Mouse (Mus musculus): ENCODE measurements around the gene Scn1a. TPM values are rescaled to one million over a fixed set of nuclear protein-coding genes. Genes with fewer than 3 reads are reported as not detected.
A peak's percentile ranks its signal among the peaks of the same experiment; 100 is the strongest.

The Scn1a gene
- total RNA-seq (2015) = not detected in 2 replicates
- not detected in 2 replicates for total RNA-seq (2017)

DNA sequence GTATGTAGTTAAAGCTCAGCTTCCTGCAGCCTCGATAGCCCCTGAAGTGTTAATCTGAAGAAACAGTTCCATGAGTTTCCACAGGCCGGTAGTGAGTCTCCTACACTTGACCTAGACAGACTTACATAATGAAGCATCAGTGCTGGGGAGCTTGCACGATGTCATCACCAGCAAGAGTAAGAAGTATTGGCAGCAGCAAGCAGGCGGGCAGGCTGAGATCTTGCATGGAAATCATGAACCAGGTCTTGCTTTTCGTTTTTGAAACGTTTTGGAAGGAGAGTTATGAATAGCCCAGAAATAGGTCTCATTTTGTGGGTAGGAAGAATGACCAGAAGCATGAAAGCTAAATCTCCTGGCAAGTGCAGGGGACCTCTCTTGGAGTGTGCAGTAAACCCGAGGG is at the start of gene Scn1a:
Gene Scn1a (minus strand): TSS at position 130 of the 400 bp plus-strand sequence.
- no peak for ATAC-seq (ENCODE audit: poor library complexity, severe bottlenecking)

DNA sequence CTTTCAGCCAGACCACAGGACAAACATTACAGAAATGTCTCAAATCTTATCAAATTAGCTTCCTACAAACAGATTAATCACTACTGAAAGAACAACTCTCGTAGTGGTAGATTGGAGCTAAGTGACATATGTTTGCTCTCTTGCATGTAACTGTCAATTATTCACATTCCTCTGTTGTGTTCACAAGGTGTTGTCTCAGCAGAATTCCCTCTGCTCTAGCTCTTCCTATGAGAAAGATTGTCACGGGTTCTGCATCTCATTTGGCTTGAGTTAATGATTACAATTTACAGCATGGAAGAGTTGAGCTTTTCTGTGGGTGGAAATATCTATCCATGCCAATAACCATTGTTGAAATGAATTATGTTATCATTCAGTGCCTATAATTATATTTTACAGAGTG is 37.8 kb upstream of the Scn1a start:
- no peak for ATAC-seq (ENCODE audit: poor library complexity, severe bottlenecking)

DNA sequence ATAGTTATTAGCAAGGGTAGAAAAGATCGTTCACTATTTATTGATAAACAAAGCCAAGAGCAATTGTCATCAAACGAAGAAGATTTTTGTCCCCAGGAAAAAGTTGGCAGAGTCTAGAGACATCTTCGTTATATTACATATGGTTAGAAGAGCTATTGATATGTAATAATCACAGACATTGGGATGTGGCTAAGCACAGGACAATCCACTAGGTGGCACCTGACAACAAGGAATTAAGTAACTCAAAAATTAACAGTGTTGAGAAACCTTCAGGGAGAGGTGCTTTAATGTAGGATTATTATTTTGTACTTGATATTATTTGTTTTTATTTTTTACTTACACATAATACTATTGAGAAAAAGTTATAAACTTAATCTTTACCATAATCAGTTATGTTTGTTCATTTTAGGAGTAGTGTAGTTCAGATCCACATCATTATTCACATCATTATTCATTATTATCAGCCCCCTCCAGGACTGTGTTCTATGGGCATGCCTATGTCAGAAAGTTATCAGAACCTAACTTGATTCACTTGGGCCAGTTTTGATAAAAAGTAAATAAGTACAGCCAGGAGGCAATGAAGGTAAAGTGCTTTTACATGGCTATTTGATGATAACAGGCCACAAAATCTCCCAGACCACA is 32.7 kb upstream of the Scn1a start:
- no peak for ATAC-seq (ENCODE audit: poor library complexity, severe bottlenecking)

DNA sequence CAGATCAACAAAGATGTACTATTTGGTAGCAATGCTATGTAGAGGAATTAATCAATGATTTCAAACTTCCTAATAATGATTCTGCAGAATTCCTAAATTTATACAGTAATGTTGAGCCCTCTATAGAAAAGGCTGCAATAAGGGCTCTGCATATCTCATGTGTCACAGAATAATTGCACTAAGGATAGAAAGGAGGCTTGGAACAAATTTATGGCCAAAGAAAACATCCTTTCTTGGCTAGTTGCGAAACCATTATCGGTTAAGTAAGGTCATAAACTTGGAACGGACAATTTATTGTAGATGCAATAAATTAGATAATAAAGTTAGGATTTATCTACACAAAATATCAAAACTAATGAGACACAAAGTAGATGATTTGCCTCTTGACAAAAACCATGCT is 24.8 kb upstream of the Scn1a start:
- ATAC-seq (ENCODE audit: poor library complexity, severe bottlenecking) = no peak

DNA sequence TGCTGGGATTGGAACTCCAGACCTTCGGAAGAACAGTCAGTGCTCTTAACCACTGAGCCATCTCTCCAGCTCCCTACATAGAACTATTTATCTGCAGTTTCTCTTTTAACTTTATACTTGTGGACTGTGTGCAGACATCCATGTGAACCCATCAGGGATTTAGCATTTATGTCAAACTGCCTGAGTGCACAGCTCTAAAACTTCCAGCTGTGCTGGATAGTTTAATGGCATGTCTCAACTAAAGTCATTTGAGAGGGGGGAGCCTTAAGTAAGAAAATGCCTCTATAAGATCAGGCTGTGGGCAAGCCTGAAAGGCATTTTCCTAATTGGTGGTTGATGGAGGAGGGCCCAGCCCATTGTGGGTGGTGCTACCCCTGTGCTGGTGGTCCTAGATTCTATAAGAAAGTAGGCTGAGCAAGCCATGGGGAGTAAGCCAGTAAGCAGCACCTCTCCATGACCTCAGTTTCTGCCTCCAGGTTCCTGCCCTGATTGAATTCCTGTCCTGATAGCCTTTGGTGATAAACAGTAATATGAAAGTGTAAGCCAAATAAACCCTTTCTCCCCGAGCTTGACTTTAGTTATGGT is 24.3 kb upstream of the Scn1a start:
- ATAC-seq (ENCODE audit: poor library complexity, severe bottlenecking) = no peak

DNA sequence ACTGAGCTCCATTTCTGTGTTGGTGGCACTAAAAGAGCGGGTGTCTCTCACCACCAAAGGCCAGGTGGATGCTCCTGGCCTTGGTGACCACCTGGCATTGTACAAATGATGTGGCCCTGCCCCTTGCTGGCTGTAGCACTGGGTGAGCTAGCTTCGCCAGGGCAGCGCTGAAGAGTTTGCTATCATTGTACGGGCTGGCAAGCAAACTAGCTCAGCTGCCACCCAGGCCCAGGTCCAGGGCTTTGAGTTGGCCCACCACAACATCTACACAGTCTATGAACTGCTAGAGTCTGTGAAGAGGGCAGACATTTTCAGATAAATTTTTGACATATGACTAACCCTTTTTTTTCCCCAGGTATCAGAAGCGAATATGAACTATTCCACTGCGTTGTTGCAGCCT is 23.3 kb upstream of the Scn1a start:
- ATAC-seq (ENCODE audit: poor library complexity, severe bottlenecking) = no peak

DNA sequence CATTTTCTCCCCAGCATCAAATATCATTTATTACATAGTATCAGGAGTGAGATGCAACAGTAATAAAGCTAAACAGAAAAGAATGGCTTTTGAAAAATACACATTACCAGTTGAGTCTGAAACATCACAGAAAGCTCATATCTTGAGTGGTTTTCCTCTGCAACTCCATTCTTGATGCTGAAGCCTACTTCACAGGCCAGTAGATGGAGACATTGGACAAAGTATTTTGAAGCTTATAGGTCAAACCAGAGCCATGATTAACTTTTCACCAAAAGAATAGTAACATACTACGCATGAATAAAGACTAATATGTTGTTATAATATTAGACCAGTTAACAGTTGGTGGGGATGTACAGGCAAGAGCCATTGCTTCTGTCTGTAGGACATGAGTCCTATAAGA is 21.8 kb upstream of the Scn1a start:
- no peak for ATAC-seq (ENCODE audit: poor library complexity, severe bottlenecking)

DNA sequence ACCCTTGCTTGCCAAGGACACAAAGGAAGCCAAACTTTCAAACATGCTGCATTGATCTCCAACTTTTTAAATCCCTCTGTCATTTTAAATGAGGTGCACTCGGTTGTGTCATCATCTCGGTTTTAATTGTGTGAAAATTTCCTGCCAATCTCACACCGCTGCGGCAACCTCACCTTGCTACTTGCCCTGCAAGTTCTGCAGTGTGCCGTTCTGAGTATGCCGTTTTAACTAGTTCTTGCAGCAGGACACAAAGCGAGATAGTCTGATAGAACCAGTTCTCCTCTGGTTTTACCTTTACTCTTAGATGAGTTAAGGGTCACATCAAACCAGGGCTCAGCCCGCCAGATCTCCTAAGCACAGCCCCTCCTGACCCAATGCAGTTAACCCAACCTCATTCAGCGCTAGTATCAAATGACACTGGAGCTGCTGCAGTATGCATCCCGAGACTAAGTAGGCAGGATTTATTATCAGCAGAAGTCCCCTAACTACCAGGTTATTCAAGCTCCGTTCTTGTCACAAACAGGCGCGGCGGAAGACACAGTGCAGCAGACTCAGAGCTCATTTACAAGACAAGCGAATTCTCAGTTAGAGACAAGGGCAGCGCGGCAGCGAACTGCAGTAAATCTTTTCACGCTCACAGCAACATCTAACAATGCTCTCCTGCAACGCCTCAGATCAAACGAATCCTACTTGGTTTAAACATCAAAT is 722 bp downstream of the Scn1a start:
- no peak for ATAC-seq (ENCODE audit: poor library complexity, severe bottlenecking)

DNA sequence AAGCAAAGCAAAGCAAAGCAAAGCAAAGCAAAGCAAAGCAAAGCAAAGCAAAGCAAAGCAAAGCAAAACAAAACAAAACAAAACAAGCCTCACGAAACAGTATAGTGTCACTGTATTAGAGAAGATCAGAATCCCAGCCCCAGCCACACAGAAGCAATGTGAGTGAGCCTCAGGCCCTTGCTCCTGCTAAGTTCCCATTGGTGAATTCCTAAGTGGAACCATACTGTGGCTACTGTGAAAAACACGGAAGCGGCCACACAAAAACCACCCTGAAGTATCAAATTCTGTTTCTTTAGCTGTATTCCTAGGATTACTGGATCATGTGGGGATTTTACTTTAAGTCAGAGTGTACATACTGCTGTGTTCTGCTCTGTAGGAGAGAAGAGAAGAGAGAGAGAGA is 4.4 kb downstream of the Scn1a start:
- no peak for ATAC-seq (ENCODE audit: poor library complexity, severe bottlenecking)

DNA sequence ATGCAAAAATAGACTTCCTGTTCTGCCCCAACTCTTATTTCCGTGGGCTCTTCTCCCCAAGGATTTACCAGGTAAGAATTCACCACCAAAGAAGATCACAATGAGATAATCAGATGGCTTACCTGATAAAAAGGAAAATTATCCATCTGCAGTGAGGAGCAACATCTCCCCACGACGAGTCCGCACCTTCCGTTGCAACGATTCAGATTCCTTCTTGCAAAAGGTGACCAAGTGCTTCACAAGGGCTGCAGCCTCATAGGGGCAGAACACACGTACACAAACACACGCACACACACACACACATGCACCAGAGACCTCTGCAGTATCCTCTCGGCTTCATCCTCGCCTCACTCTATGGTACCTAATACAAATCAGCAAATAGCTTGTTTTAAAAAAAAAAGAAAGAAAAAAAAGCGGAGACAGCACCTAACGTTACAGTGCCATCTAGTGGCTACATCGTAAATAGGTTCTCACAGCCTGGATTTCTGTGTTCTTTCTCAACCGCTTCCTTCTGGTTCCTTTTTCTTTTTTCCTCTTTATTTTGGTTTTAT is 30.8 kb downstream of the Scn1a start:
- peak; percentile 84 for ATAC-seq (ENCODE audit: poor library complexity, severe bottlenecking)

DNA sequence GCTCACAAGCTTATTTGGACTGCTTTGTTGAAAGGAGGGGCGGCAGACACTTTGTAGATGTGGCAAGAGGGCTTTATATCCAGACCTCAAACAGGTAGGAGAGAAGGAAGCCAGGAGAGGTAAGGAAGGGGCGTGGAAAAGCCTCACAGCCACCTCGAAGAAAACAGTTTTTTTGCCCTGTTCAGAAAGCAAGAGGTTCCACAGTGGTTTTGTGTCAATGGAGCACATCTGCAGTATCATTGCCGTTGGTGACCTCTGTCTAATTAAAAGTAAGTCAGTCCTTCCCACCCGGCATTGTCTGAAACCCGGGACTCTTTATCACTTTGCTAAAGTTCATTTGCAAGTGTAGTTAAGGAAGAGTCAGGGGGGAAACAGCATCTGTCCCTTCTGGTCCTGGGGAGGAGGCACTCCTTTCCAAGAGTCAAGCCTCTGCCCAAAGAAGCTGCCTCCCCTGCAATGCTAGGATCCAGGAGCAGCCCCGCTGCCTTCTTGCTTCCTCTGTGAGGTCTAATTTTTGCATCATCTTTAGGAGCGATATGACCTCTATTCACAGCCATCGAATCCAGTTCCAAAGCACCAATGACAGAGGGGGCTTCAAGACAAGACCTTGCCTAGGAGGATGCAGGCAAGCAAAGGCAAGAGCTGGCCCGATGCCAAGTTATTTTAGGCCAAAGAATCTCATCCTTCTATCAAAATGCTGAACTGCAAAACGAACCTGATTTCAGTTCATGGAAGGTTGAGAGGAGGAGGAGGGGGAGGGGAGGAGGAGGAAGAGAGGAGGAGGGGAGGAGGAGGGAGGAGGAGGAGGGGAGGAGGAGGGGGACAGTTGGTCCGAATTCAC is 31.5 kb downstream of the Scn1a start:
- ATAC-seq (ENCODE audit: poor library complexity, severe bottlenecking) = no peak

DNA sequence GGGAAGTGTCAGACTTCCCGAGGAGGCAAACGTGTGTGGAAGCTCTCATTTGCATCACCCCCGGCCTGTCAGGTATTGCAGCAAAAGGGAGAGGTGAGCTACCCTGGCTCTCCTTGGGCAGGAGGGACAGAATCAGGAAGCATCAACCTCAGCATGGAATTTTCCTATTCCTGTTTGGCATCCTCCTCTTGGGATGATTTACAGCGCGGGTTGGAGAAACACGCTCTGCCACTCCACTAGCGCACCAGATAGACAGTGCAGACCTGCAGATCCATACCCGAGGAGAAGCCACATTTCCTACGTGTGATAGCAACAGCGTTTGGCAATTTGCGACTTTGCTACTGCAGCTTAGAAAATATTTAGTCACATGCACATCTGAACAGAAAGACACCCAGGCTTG is 32.2 kb downstream of the Scn1a start:
- no peak for ATAC-seq (ENCODE audit: poor library complexity, severe bottlenecking)

DNA sequence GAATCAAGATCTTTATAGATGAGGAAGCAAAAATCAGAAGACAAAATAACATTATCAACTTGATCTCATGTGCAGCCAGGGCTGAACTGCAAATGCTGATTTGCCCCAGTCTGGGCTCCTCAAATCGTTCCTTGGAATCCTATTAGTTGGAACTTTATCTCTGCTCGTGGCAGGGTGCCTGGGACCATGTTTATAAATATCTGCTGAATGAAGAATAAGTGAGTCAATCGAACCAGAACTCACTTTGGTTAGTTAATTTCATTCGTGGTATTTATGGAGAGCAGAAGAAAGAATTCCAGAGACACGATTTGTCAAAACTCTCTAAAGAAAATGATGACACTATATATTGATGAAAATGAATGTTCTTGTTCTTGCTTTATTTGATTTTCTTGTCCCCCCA is 48.1 kb downstream of the Scn1a start:
- ATAC-seq (ENCODE audit: poor library complexity, severe bottlenecking) = no peak

DNA sequence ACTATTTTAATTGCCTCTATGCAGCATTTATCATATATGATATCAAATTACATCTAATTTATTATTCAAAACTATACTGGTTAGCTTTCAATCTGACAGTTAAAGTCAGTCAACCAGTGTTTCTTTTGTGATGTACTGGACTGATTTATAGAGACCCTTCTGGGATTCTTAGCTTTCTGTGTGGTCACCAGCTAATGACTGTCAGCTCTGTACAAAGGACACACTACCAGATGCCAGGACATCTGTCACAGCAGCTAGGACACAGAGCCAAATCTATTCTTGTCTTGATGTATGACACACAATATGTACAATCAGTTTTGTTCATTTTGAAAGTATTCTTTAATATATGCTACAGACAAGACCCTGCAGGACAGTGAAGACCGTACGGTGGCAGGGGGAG is 72.7 kb downstream of the Scn1a start:
- ATAC-seq (ENCODE audit: poor library complexity, severe bottlenecking) = no peak

DNA sequence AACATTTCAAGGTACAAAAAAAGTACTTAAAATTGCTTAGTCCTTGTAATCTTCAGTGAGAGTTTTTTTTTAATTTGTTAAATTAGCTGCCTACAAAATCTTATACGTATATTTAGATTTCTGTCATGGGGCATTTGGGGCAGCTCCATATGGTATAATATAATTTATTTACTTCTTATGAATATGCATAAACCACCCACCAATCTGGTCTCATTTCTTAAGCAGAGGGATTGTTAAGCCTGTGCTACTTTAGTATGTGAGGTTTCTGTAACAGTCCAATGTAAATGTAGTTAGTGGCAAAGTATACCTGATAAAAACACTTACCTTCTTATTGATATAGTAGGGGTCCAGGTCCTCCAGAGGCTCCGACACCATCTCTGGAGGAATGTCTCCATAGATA is 90.0 kb downstream of the Scn1a start:
- ATAC-seq (ENCODE audit: poor library complexity, severe bottlenecking) = no peak

DNA sequence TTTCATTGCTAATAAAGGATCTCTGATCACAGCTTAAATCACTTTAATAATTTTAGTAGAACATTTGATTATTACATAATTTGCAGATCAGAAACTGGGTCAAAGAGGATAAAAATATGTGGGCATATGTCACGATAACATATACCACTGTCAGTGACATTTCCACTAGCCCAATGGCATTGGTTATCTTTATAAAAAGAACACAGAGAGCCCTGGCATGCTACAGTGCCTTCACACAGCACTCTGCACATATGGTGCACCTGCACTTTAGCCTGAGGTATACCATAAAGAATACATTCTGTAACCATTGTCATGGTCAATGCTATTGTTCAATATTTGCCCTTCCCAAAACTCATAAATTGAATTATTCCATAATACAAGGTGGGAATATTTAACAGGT is 94.0 kb downstream of the Scn1a start:
- no peak for ATAC-seq (ENCODE audit: poor library complexity, severe bottlenecking)

DNA sequence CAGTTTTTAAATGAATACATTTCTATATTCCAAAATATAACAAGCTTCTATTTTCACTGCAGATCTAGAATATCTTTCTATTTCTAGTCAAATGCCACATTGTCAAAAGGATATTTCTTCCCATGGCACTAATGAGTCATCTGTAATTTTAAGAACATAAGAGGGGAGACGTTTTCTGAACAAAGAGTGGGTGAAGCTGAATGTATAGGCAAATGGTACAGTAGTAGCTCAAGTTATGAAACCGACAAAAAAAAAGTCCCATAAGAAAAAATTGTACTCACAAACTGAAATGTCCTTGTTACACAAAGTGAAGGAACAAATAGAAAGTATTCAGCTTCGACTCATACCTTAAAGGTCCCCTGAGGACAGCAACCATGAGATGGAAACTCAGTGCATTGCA is 94.5 kb downstream of the Scn1a start:
- no peak for ATAC-seq (ENCODE audit: poor library complexity, severe bottlenecking)

DNA sequence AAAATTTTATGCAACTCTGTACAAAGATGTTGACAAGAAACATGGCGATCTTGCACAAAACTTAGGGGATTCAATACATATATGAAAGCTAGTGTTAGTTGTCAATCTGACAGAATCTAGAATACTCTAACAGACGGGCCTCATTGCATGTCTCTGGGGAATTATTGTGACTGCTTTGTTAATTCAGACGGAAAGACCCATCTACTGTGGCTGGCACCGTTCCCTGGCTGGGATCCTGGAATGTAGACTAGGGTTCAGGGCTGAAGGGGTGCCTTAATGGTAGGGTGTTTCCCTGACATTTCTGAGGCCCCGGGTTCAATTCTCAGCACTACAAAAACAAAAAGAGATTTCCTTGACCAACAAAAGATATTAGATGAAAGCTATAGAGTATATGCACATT is 103.2 kb downstream of the Scn1a start:
- no peak for ATAC-seq (ENCODE audit: poor library complexity, severe bottlenecking)

DNA sequence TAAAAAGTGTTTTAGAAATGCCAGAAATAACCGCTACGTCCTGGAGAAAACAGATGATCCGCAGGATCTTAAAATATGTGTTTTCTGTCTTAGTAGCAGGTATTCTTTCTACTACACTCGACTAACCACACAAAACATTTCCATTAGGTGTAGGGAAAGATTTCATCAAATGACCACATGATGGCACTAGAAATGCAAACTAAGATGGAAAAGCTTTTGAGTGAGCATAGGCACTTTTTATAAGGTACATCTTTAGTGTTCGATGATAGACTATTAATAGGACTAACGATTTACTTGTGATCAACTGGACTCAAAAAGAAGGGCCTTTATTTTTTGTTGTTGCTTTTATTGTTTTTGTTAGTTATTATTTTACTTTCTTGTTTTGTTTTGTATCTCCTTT is 104.2 kb downstream of the Scn1a start:
- no peak for ATAC-seq (ENCODE audit: poor library complexity, severe bottlenecking)

DNA sequence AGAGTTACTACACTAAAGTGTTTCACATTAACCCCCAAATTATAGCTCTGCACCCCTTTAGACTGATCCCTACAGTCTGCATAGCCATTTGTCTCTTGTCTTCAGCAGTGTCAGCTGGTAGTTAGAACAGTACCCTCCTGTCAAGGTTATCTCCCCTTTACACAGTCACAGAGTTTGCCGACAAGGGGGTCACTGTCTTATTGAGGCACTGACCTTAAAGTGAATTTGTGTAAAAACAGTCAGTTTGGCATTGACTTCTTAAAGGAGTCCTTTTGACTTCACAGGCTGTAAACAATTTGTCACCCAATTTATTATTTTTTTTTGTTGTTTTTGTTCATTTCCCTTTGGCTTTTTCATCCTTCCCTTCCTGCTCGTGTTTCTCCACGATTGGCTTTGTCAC is 168.1 kb downstream of the Scn1a start:
- ATAC-seq (ENCODE audit: poor library complexity, severe bottlenecking) = no peak

Data from megakaryocyte, adult 5-6 weeks (primary cell).